Mouse (Mus musculus): ENCODE measurements around the gene Lamb1. TPM values are rescaled to one million over a fixed set of nuclear protein-coding genes. Genes with fewer than 3 reads are reported as not detected.

Lamb1 gene
- polyA plus RNA-seq, 1 experiment from 2014 or later = 60.4 TPM

Other genes starting within 250 kb of the Lamb1 start
- gene Fam110c, start 191.4 kb upstream of the Lamb1 start, polyA plus RNA-seq (2016; fragmentation: Nextera tagmentation; extraction: Ambion mirVana) = 0.25 and 0.26 TPM in 2 replicates
- gene Gm6993, start 24.5 kb upstream of the Lamb1 start, polyA plus RNA-seq (2016; fragmentation: Nextera tagmentation; extraction: Ambion mirVana) = not detected in 2 replicates
- 160 and 167 TPM in 2 replicates for gene Dld, start 86.2 kb downstream of the Lamb1 start, polyA plus RNA-seq (2016; fragmentation: Nextera tagmentation; extraction: Ambion mirVana)
- gene Slc26a3, start 125.6 kb downstream of the Lamb1 start, polyA plus RNA-seq (2016; fragmentation: Nextera tagmentation; extraction: Ambion mirVana) = 0.09 TPM in 1 of 2 replicates, not detected in the other
- 12.1 and 12.5 TPM in 2 replicates for gene Cbll1, start 234.4 kb downstream of the Lamb1 start, polyA plus RNA-seq (2016; fragmentation: Nextera tagmentation; extraction: Ambion mirVana)

Measured in limb, embryonic 12.5 days (tissue).